ENCODE assay signal across 8 mouse cellular contexts in the genomic region with DNA sequence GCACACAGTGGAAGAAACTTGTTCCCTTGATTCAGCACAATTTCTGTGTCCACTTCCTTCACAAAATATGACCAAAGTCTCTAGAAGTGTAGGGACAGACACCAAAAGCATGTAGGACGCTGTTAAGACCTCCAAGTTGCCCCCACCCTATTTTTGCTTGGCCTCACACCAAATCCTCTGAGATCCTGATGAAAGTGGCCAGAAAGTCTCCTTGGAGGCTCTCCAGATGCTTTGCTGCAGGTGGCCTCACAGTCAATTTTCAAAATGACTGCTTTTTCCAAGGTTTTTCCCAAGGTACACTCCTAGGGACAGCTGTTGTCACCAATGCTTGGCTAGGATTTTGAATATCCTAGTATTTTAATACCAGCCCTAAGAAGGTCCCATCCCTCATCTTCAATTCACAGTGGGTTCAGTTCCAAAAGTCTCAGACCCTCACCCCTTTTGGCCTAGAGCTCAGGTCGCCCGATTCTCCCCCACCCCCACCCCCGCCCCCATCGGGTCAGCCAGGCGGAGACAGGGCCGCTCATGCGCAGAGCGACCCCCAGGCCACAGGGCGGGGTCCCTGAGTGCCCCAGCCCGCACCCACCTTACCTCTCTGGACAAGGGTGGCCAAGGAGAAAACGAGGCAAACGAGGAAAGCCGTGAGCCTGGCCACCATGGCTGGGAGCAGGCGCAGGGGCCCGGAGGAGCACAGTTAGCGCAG. TPM values are rescaled to one million over a fixed set of nuclear protein-coding genes. Genes with fewer than 3 reads are reported as not detected.
DNase-seq lines count a peak whose midpoint lies in the region; ATAC-seq and TF ChIP-seq lines count a peak whose summit lies in the region.

No protein-coding gene starts in this region.

- no peak for DNase-seq in gastrocnemius, adult 2 months
- DNase-seq in gastrocnemius, adult 18-20 months (ENCODE audit: low spot score) = no peak
- DNase-seq in embryonic facial prominence, embryonic 11.5 days (ENCODE audit: low spot score) = no peak
- DNase-seq in Muller cell, postnatal 12 days (ENCODE audit: inconsistent ontology term) = no peak
- DNase-seq in lung, postnatal 25 days (ENCODE audit: low spot score) = no peak

- intact Hi-C loops in gastrocnemius, adult 2 months (cut with DNase I) = loop anchor here (5.0 kb wide), 1 partner anchor 65 kb away; a partner anchor contains a TSS

- H3K27me3 ChIP-seq in embryonic facial prominence, embryonic 11.5 days (ENCODE audit: control insufficient read depth, insufficient read depth, low read length) = no peaks in the 10 kb centered on the region
- H3K27me3 ChIP-seq in intestine, embryonic 16.5 days (replicated peaks; ENCODE audit: control insufficient read depth, insufficient read depth, low read length) = 0 out of 2 replicates have a peak, but pooled peaks cover 1% of the 10 kb centered on the region
- H3K27me3 ChIP-seq in neural tube, embryonic 12.5 days (replicated peaks) = no peaks in the 10 kb centered on the region

- TF ChIP-seq CTCF in gastrocnemius, adult 2 months (IDR thresholded peaks at IDR 0.05) = no peak

- H3K9me3 ChIP-seq in embryonic facial prominence, embryonic 11.5 days (replicated peaks; ENCODE audit: control insufficient read depth, low read length) = no peaks in the 10 kb centered on the region
- H3K9me3 ChIP-seq in intestine, embryonic 16.5 days (ENCODE audit: control insufficient read depth, low read length) = no peaks in the 10 kb centered on the region
- no peaks in the 10 kb centered on the region for H3K9me3 ChIP-seq in neural tube, embryonic 12.5 days

- ATAC-seq in CD4-positive, CD25-positive, alpha-beta regulatory T cell, adult 4 months = peak; percentile 17
- ATAC-seq in embryonic facial prominence, embryonic 11.5 days (replicated peaks; ENCODE audit: insufficient number of reproducible peaks, low FRiP score, low TSS enrichment, low read depth) = no peak
- no peak for ATAC-seq in intestine, embryonic 16.5 days
- ATAC-seq in neural tube, embryonic 12.5 days (ENCODE audit: low FRiP score, low read depth) = peak; percentile 78

- no peaks in the 10 kb centered on the region for H3K4me1 ChIP-seq in embryonic facial prominence, embryonic 11.5 days (ENCODE audit: control insufficient read depth, insufficient read depth, low read length)
- H3K4me1 ChIP-seq in intestine, embryonic 16.5 days (ENCODE audit: control insufficient read depth, insufficient read depth, low read length) = peaks cover 2% of the 10 kb centered on the region; the same call in 1 of the 2 replicates
- no peaks in the 10 kb centered on the region for H3K4me1 ChIP-seq in neural tube, embryonic 12.5 days

- H3K36me3 ChIP-seq in embryonic facial prominence, embryonic 11.5 days (replicated peaks; ENCODE audit: control insufficient read depth, insufficient read depth, low read depth, low read length) = no peaks in the 10 kb centered on the region
- no peaks in the 10 kb centered on the region for H3K36me3 ChIP-seq in intestine, embryonic 16.5 days (ENCODE audit: control insufficient read depth, insufficient read depth, low read length)
- H3K36me3 ChIP-seq in neural tube, embryonic 12.5 days = no peaks in the 10 kb centered on the region

- 19% methylated on average over 16 of the region's 17 CpGs for WGBS in embryonic facial prominence, embryonic 11.5 days
- 33% methylated on average over 16 of the region's 17 CpGs for WGBS in intestine, embryonic 16.5 days
- WGBS in neural tube, embryonic 12.5 days = 19% methylated on average over 17 of the region's 17 CpGs

- peak overlapping the region; percentile 93 for H3K27ac ChIP-seq in gastrocnemius, adult 2 months
- H3K27ac ChIP-seq in embryonic facial prominence, embryonic 11.5 days (replicated peaks; ENCODE audit: low read depth, low read length) = peak overlapping the region; percentile 56; the same call in 1 of the 2 replicates
- H3K27ac ChIP-seq in intestine, embryonic 16.5 days (ENCODE audit: low read length) = peak overlapping the region; percentile 93
- peak overlapping the region; percentile 62; the same call in 1 of the 2 replicates for H3K27ac ChIP-seq in neural tube, embryonic 12.5 days

- peak overlapping the region; percentile 57 for H3K9ac ChIP-seq in embryonic facial prominence, embryonic 11.5 days (replicated peaks; ENCODE audit: low read length)
- H3K9ac ChIP-seq in intestine, embryonic 16.5 days (ENCODE audit: low read depth, low read length) = peak overlapping the region; percentile 77
- peak overlapping the region; percentile 57 for H3K9ac ChIP-seq in neural tube, embryonic 12.5 days

- peak overlapping the region; percentile 82 for H3K4me3 ChIP-seq in gastrocnemius, adult 2 months
- peak overlapping the region; percentile 36 for H3K4me3 ChIP-seq in embryonic facial prominence, embryonic 11.5 days (ENCODE audit: low read depth, low read length)
- peak overlapping the region; percentile 59 for H3K4me3 ChIP-seq in intestine, embryonic 16.5 days (ENCODE audit: low read length)
- H3K4me3 ChIP-seq in neural tube, embryonic 12.5 days = peak overlapping the region; percentile 50

- peak overlapping the region; percentile 43 for H3K4me2 ChIP-seq in embryonic facial prominence, embryonic 11.5 days (ENCODE audit: low read depth, low read length)
- peak overlapping the region; percentile 69 for H3K4me2 ChIP-seq in intestine, embryonic 16.5 days (ENCODE audit: low read depth, low read length)
- peak overlapping the region; percentile 63 for H3K4me2 ChIP-seq in neural tube, embryonic 12.5 days (replicated peaks)

RNA-seq across cellular contexts. Expression of a gene that starts 0.6 kb away (rescaled TPM):
- 10 to 100 TPM; 51.4 to 53.5 TPM for total RNA-seq in gastrocnemius, adult 2 months (2021)
- total RNA-seq in gastrocnemius, adult 18-20 months (2021) = 10 to 100 TPM; 52.5 to 59.3 TPM
- 10 to 100 TPM; 20.0 to 23.7 TPM for polyA plus RNA-seq in CD4-positive, CD25-positive, alpha-beta regulatory T cell, adult 4 months (2017; shearing (Covaris generic))
- 25.9 and 28.9 TPM in 2 replicates for polyA plus RNA-seq in embryonic facial prominence, embryonic 11.5 days (2014; fragmentation: Nextera tagmentation; extraction: Ambion mirVana)
- 22.0 and 22.6 TPM in 2 replicates for polyA plus RNA-seq in intestine, embryonic 16.5 days (2015; fragmentation: Nextera tagmentation; extraction: Ambion mirVana)
- polyA plus RNA-seq in neural tube, embryonic 12.5 days (2016; fragmentation: Nextera tagmentation; extraction: Ambion mirVana) = 45.9 and 50.2 TPM in 2 replicates

Comparison
In these comparisons a context has a peak if more than half of its experiments do, and no peak if none do; other contexts are left out.
1. ATAC-seq: peak in CD4-positive, CD25-positive, alpha-beta regulatory T cell, adult 4 months (single experiment) and neural tube, embryonic 12.5 days (single experiment); none in embryonic facial prominence, embryonic 11.5 days (single experiment) and intestine, embryonic 16.5 days (single experiment).
2. Peak in every context shown above with its lines, with median percentiles within 50 percentile points of each other: H3K27ac ChIP-seq, H3K4me3 ChIP-seq, H3K4me2 ChIP-seq and H3K9ac ChIP-seq.